Mouse (Mus musculus): ENCODE measurements around the gene Diras2. TPM values are rescaled to one million over a fixed set of nuclear protein-coding genes. Genes with fewer than 3 reads are reported as not detected.

The Diras2 gene
- total RNA-seq, 1 experiment: 0.76 TPM

- TF ChIP-seq ZNF384 (IDR thresholded peaks at IDR 0.05; ENCODE audit: low read depth, low read length) (no peak), CHD2 (IDR thresholded peaks at IDR 0.05; ENCODE audit: low read depth, low read length) (no peak)
- Histone ChIP-seq H3K36me3 (ENCODE audit: control insufficient read depth, insufficient read depth, low read length, poor library complexity, severe bottlenecking) (no peaks in the 10 kb centered on the region), H3K9me3 (ENCODE audit: control insufficient read depth, insufficient read depth, low read depth, low read length) (no peaks in the 10 kb centered on the region), H3K9ac (ENCODE audit: insufficient read depth, low read depth, low read length, poor library complexity, severe bottlenecking) (no peak overlapping the region), H3K4me3 (ENCODE audit: insufficient read depth in 1 of 2, low read depth in 1 of 2, low read length in 2 of 2, poor library complexity in 1 of 2, severe bottlenecking in 1 of 2) (no peak overlapping the region), H3K27ac (ENCODE audit: insufficient read depth, low read depth, low read length, poor library complexity, severe bottlenecking) (no peak overlapping the region), H3K4me1 (ENCODE audit: control insufficient read depth in 2 of 2, insufficient read depth in 2 of 2, low read length in 2 of 2, poor library complexity in 1 of 2) (peaks cover 0 to 4% of the 10 kb centered on the region in 2 experiments; a peak in 1 of 4 replicates)
- in situ Hi-C loops (cut with MboI; ENCODE audit: low sequenced_read_pairs in 2 of 2, unreplicated experiment in 2 of 2): loop anchor here in 1 of 2 experiments (25.0 kb wide), 2 partner anchors 280 to 705 kb away; partner anchors contain the start of gene Gadd45g
- no peak for DNase-seq (ENCODE audit: low read depth, low spot score)
Observed at GRCm38 (mm10) chr13:52542036-52542526, 11.0 kb upstream of the Diras2 start.

GRCm38 (mm10) chr13:52541385-52542035, 10.4 kb upstream of the Diras2 start:
- Histone ChIP-seq H3K9ac (ENCODE audit: insufficient read depth, low read depth, low read length, poor library complexity, severe bottlenecking) (no peak overlapping the region), H3K4me3 (ENCODE audit: insufficient read depth in 1 of 2, low read depth in 1 of 2, low read length in 2 of 2, poor library complexity in 1 of 2, severe bottlenecking in 1 of 2) (no peak overlapping the region), H3K4me1 (ENCODE audit: control insufficient read depth in 2 of 2, insufficient read depth in 2 of 2, low read length in 2 of 2, poor library complexity in 1 of 2) (peaks cover 0 to 4% of the 10 kb centered on the region in 2 experiments; a peak in 1 of 4 replicates), H3K9me3 (ENCODE audit: control insufficient read depth, insufficient read depth, low read depth, low read length) (no peaks in the 10 kb centered on the region), H3K36me3 (ENCODE audit: control insufficient read depth, insufficient read depth, low read length, poor library complexity, severe bottlenecking) (no peaks in the 10 kb centered on the region), H3K27ac (ENCODE audit: insufficient read depth, low read depth, low read length, poor library complexity, severe bottlenecking) (no peak overlapping the region)
- TF ChIP-seq ZNF384 (IDR thresholded peaks at IDR 0.05; ENCODE audit: low read depth, low read length) (no peak), HCFC1 (IDR thresholded peaks at IDR 0.05; ENCODE audit: borderline replicate concordance, insufficient read depth, low read length) (no peak), MAFK (IDR thresholded peaks at IDR 0.05; ENCODE audit: insufficient read depth, low read depth, low read length) (no peak), ZC3H11A (IDR thresholded peaks at IDR 0.05; ENCODE audit: borderline replicate concordance, low read depth, low read length) (no peak)
- in situ Hi-C loops (cut with MboI; ENCODE audit: low sequenced_read_pairs in 2 of 2, unreplicated experiment in 2 of 2): loop anchor here in 1 of 2 experiments (25.0 kb wide), 2 partner anchors 279 to 704 kb away; partner anchors contain the start of gene Gadd45g
- no peak for DNase-seq (ENCODE audit: low read depth, low spot score)

GRCm38 (mm10) chr13:52539461-52539860, 8.4 kb upstream of the Diras2 start:
- Histone ChIP-seq H3K27ac (ENCODE audit: insufficient read depth, low read depth, low read length, poor library complexity, severe bottlenecking) (no peak overlapping the region), H3K9me3 (ENCODE audit: control insufficient read depth, insufficient read depth, low read depth, low read length) (no peaks in the 10 kb centered on the region), H3K4me3 (ENCODE audit: insufficient read depth in 1 of 2, low read depth in 1 of 2, low read length in 2 of 2, poor library complexity in 1 of 2, severe bottlenecking in 1 of 2) (no peak overlapping the region), H3K9ac (ENCODE audit: insufficient read depth, low read depth, low read length, poor library complexity, severe bottlenecking) (no peak overlapping the region), H3K4me1 (ENCODE audit: control insufficient read depth in 2 of 2, insufficient read depth in 2 of 2, low read length in 2 of 2, poor library complexity in 1 of 2) (peaks cover 0 to 4% of the 10 kb centered on the region in 2 experiments; a peak in 1 of 4 replicates), H3K36me3 (ENCODE audit: control insufficient read depth, insufficient read depth, low read length, poor library complexity, severe bottlenecking) (no peaks in the 10 kb centered on the region)
- no peak for DNase-seq (ENCODE audit: low read depth, low spot score)
- TF ChIP-seq HCFC1 (IDR thresholded peaks at IDR 0.05; ENCODE audit: borderline replicate concordance, insufficient read depth, low read length) (no peak), CHD2 (IDR thresholded peaks at IDR 0.05; ENCODE audit: low read depth, low read length) (no peak), ZC3H11A (IDR thresholded peaks at IDR 0.05; ENCODE audit: borderline replicate concordance, low read depth, low read length) (no peak), MAFK (IDR thresholded peaks at IDR 0.05; ENCODE audit: insufficient read depth, low read depth, low read length) (no peak), ZNF384 (IDR thresholded peaks at IDR 0.05; ENCODE audit: low read depth, low read length) (no peak)
- in situ Hi-C loops (cut with MboI; ENCODE audit: low sequenced_read_pairs in 2 of 2, unreplicated experiment in 2 of 2): loop anchor here (10.0 to 25.0 kb wide), 3 partner anchors 277 to 702 kb away; partner anchors contain the start of gene Gadd45g (in 1 of the 2)

- Histone ChIP-seq H3K4me3 (ENCODE audit: insufficient read depth in 1 of 2, low read depth in 1 of 2, low read length in 2 of 2, poor library complexity in 1 of 2, severe bottlenecking in 1 of 2) (no peak overlapping the region), H3K36me3 (ENCODE audit: control insufficient read depth, insufficient read depth, low read length, poor library complexity, severe bottlenecking) (no peaks in the 10 kb centered on the region), H3K4me1 (ENCODE audit: control insufficient read depth in 2 of 2, insufficient read depth in 2 of 2, low read length in 2 of 2, poor library complexity in 1 of 2) (peaks cover 0 to 4% of the 10 kb centered on the region in 2 experiments; a peak in 1 of 4 replicates), H3K9ac (ENCODE audit: insufficient read depth, low read depth, low read length, poor library complexity, severe bottlenecking) (no peak overlapping the region), H3K9me3 (ENCODE audit: control insufficient read depth, insufficient read depth, low read depth, low read length) (no peaks in the 10 kb centered on the region), H3K27ac (ENCODE audit: insufficient read depth, low read depth, low read length, poor library complexity, severe bottlenecking) (no peak overlapping the region)
- DNase-seq (ENCODE audit: low read depth, low spot score): peak; percentile 35
- no peak for TF ChIP-seq MAFK (IDR thresholded peaks at IDR 0.05; ENCODE audit: insufficient read depth, low read depth, low read length)
- peak; percentile 77; the same call in 1 of the 2 replicates for TF ChIP-seq ZC3H11A (IDR thresholded peaks at IDR 0.05; ENCODE audit: borderline replicate concordance, low read depth, low read length)
- in situ Hi-C loops (cut with MboI; ENCODE audit: low sequenced_read_pairs in 2 of 2, unreplicated experiment in 2 of 2): loop anchor here (10.0 to 25.0 kb wide), 3 partner anchors 276 to 701 kb away; partner anchors contain the start of gene Gadd45g (in 1 of the 2)
Observed at GRCm38 (mm10) chr13:52538588-52539116, 7.6 kb upstream of the Diras2 start.

Data from ES-E14 (cell line).